Mouse (Mus musculus): ENCODE data around the gene Slc3a2. TPM values are rescaled to one million over a fixed set of nuclear protein-coding genes. Genes with fewer than 3 reads are reported as not detected.

The Slc3a2 gene
- polyA plus RNA-seq, 1 experiment from 2014 or later = 135 TPM

- DNase-seq (ENCODE audit: low spot score) (no peak), ATAC-seq (ENCODE audit: insufficient read depth, low FRiP score, low TSS enrichment) (no peak)
- 80% methylated on average over 10 of the region's 10 CpGs for WGBS
- Histone ChIP-seq H3K36me3 (ENCODE audit: control insufficient read depth, insufficient read depth, low read length) (0 out of 2 replicates have a peak, but pooled peaks cover 2% of the 10 kb centered on the region), H3K4me2 (ENCODE audit: low read depth) (no peak overlapping the region), H3K4me3 (ENCODE audit: low read depth, low read length) (no peak overlapping the region), H3K27ac (ENCODE audit: low read depth, low read length) (no peak overlapping the region), H3K27me3 (ENCODE audit: control insufficient read depth, insufficient read depth, low read length) (no peaks in the 10 kb centered on the region), H3K9ac (ENCODE audit: low read length) (no peak overlapping the region), H3K9me3 (ENCODE audit: control insufficient read depth, low read length) (no peaks in the 10 kb centered on the region), H3K4me1 (ENCODE audit: control insufficient read depth, insufficient read depth, low read length) (peaks cover 15% of the 10 kb centered on the region)
These were observed 8.3 kb downstream of the Slc3a2 start for GRCm38 (mm10) chr19:8714653-8715481.

GRCm38 (mm10) chr19:8713997-8714652, 9.0 kb downstream of the Slc3a2 start:
- H3K36me3 ChIP-seq (ENCODE audit: control insufficient read depth, insufficient read depth, low read length) = peaks cover 6% of the 10 kb centered on the region; the same call in 1 of the 2 replicates
- WGBS = 7% methylated on average over 13 of the region's 13 CpGs
- DNase-seq (ENCODE audit: low spot score) = no peak
- peak; percentile 33; the same call in 1 of the 2 replicates for ATAC-seq (ENCODE audit: insufficient read depth, low FRiP score, low TSS enrichment)
- peak overlapping the region; percentile 74 for H3K4me2 ChIP-seq (ENCODE audit: low read depth)
- peak overlapping the region; percentile 94 for H3K9ac ChIP-seq (ENCODE audit: low read length)
- H3K4me1 ChIP-seq (ENCODE audit: control insufficient read depth, insufficient read depth, low read length) = peaks cover 15% of the 10 kb centered on the region
- H3K9me3 ChIP-seq (ENCODE audit: control insufficient read depth, low read length) = no peaks in the 10 kb centered on the region
- peak overlapping the region; percentile 88; the same call in 1 of the 2 replicates for H3K27ac ChIP-seq (ENCODE audit: low read depth, low read length)
- peak overlapping the region; percentile 91 for H3K4me3 ChIP-seq (ENCODE audit: low read depth, low read length)
- H3K27me3 ChIP-seq (ENCODE audit: control insufficient read depth, insufficient read depth, low read length) = no peaks in the 10 kb centered on the region

GRCm38 (mm10) chr19:8713306-8713996, 9.7 kb downstream of the Slc3a2 start:
- Histone ChIP-seq H3K9ac (ENCODE audit: low read length) (peak overlapping the region; percentile 94), H3K4me1 (ENCODE audit: control insufficient read depth, insufficient read depth, low read length) (peaks cover 15% of the 10 kb centered on the region), H3K4me2 (ENCODE audit: low read depth) (peak overlapping the region; percentile 74), H3K27me3 (ENCODE audit: control insufficient read depth, insufficient read depth, low read length) (no peaks in the 10 kb centered on the region), H3K9me3 (ENCODE audit: control insufficient read depth, low read length) (no peaks in the 10 kb centered on the region), H3K36me3 (ENCODE audit: control insufficient read depth, insufficient read depth, low read length) (peaks cover 10% of the 10 kb centered on the region), H3K27ac (ENCODE audit: low read depth, low read length) (peak overlapping the region; percentile 88), H3K4me3 (ENCODE audit: low read depth, low read length) (peak overlapping the region; percentile 91)
- peak; percentile 92 for DNase-seq (ENCODE audit: low spot score)
- ATAC-seq (ENCODE audit: insufficient read depth, low FRiP score, low TSS enrichment) = peak; percentile 93
- WGBS = under 1% methylated on average over 44 of the region's 51 CpGs

- peak overlapping the region; percentile 74 for H3K4me2 ChIP-seq (ENCODE audit: low read depth)
- WGBS = under 1% methylated on average over 13 of the region's 13 CpGs
- peak overlapping the region; percentile 94 for H3K9ac ChIP-seq (ENCODE audit: low read length)
- peaks cover 16% of the 10 kb centered on the region for H3K36me3 ChIP-seq (ENCODE audit: control insufficient read depth, insufficient read depth, low read length)
- H3K4me3 ChIP-seq (ENCODE audit: low read depth, low read length) = peak overlapping the region; percentile 91
- peak overlapping the region; percentile 88 for H3K27ac ChIP-seq (ENCODE audit: low read depth, low read length)
- DNase-seq (ENCODE audit: low spot score) = peak; percentile 90
- no peaks in the 10 kb centered on the region for H3K27me3 ChIP-seq (ENCODE audit: control insufficient read depth, insufficient read depth, low read length)
- peak; percentile 80 for ATAC-seq (ENCODE audit: insufficient read depth, low FRiP score, low TSS enrichment)
- no peaks in the 10 kb centered on the region for H3K9me3 ChIP-seq (ENCODE audit: control insufficient read depth, low read length)
- peaks cover 15% of the 10 kb centered on the region for H3K4me1 ChIP-seq (ENCODE audit: control insufficient read depth, insufficient read depth, low read length)
These were observed 10.3 kb downstream of the Slc3a2 start for GRCm38 (mm10) chr19:8712870-8713305.

GRCm38 (mm10) chr19:8711949-8712869, 11.0 kb downstream of the Slc3a2 start:
- Histone ChIP-seq H3K9ac (ENCODE audit: low read length) (peak overlapping the region; percentile 94), H3K4me3 (ENCODE audit: low read depth, low read length) (peak overlapping the region; percentile 91), H3K4me2 (ENCODE audit: low read depth) (peak overlapping the region; percentile 74), H3K27me3 (ENCODE audit: control insufficient read depth, insufficient read depth, low read length) (no peaks in the 10 kb centered on the region), H3K4me1 (ENCODE audit: control insufficient read depth, insufficient read depth, low read length) (peaks cover 15% of the 10 kb centered on the region), H3K27ac (ENCODE audit: low read depth, low read length) (peak overlapping the region; percentile 88), H3K9me3 (ENCODE audit: control insufficient read depth, low read length) (no peaks in the 10 kb centered on the region), H3K36me3 (ENCODE audit: control insufficient read depth, insufficient read depth, low read length) (peaks cover 20% of the 10 kb centered on the region)
- ATAC-seq (ENCODE audit: insufficient read depth, low FRiP score, low TSS enrichment) (no peak), DNase-seq (ENCODE audit: low spot score) (no peak)
- WGBS = 63% methylated on average over 10 of the region's 10 CpGs

- H3K4me1 ChIP-seq (ENCODE audit: control insufficient read depth, insufficient read depth, low read length) = peaks cover 15% of the 10 kb centered on the region
- H3K4me2 ChIP-seq (ENCODE audit: low read depth) = peak overlapping the region; percentile 74
- no peak for ATAC-seq (ENCODE audit: insufficient read depth, low FRiP score, low TSS enrichment)
- WGBS = 81% methylated on average over 4 of the region's 4 CpGs
- H3K36me3 ChIP-seq (ENCODE audit: control insufficient read depth, insufficient read depth, low read length) = peaks cover 20% of the 10 kb centered on the region
- peak overlapping the region; percentile 91; the same call in 1 of the 2 replicates for H3K4me3 ChIP-seq (ENCODE audit: low read depth, low read length)
- H3K27me3 ChIP-seq (ENCODE audit: control insufficient read depth, insufficient read depth, low read length) = no peaks in the 10 kb centered on the region
- DNase-seq (ENCODE audit: low spot score) = no peak
- no peaks in the 10 kb centered on the region for H3K9me3 ChIP-seq (ENCODE audit: control insufficient read depth, low read length)
- H3K27ac ChIP-seq (ENCODE audit: low read depth, low read length) = no peak overlapping the region
- H3K9ac ChIP-seq (ENCODE audit: low read length) = 0 out of 2 replicates have a peak overlapping the region, but pooled peaks have one; percentile 94
These were observed 11.7 kb downstream of the Slc3a2 start for GRCm38 (mm10) chr19:8711506-8711905.

GRCm38 (mm10) chr19:8710057-8710456, 13.1 kb downstream of the Slc3a2 start:
- no peaks in the 10 kb centered on the region for H3K9me3 ChIP-seq (ENCODE audit: control insufficient read depth, low read length)
- ATAC-seq (ENCODE audit: insufficient read depth, low FRiP score, low TSS enrichment) (no peak), DNase-seq (ENCODE audit: low spot score) (no peak)
- H3K27me3 ChIP-seq (ENCODE audit: control insufficient read depth, insufficient read depth, low read length) = no peaks in the 10 kb centered on the region
- H3K4me1 ChIP-seq (ENCODE audit: control insufficient read depth, insufficient read depth, low read length) = peaks cover 15% of the 10 kb centered on the region
- H3K4me3 ChIP-seq (ENCODE audit: low read depth, low read length) = no peak overlapping the region
- H3K4me2 ChIP-seq (ENCODE audit: low read depth) = no peak overlapping the region
- H3K27ac ChIP-seq (ENCODE audit: low read depth, low read length) = no peak overlapping the region
- 95% methylated on average over 2 of the region's 2 CpGs for WGBS
- peaks cover 20% of the 10 kb centered on the region for H3K36me3 ChIP-seq (ENCODE audit: control insufficient read depth, insufficient read depth, low read length)
- no peak overlapping the region for H3K9ac ChIP-seq (ENCODE audit: low read length)

GRCm38 (mm10) chr19:8708954-8709353, 14.2 kb downstream of the Slc3a2 start:
- Histone ChIP-seq H3K4me3 (ENCODE audit: low read depth, low read length) (no peak overlapping the region), H3K4me1 (ENCODE audit: control insufficient read depth, insufficient read depth, low read length) (peaks cover 11% of the 10 kb centered on the region), H3K27me3 (ENCODE audit: control insufficient read depth, insufficient read depth, low read length) (no peaks in the 10 kb centered on the region), H3K4me2 (ENCODE audit: low read depth) (no peak overlapping the region), H3K9ac (ENCODE audit: low read length) (no peak overlapping the region), H3K9me3 (ENCODE audit: control insufficient read depth, low read length) (no peaks in the 10 kb centered on the region), H3K36me3 (ENCODE audit: control insufficient read depth, insufficient read depth, low read length) (peaks cover 20% of the 10 kb centered on the region), H3K27ac (ENCODE audit: low read depth, low read length) (no peak overlapping the region)
- WGBS = 93% methylated on average over 8 of the region's 8 CpGs
- ATAC-seq (ENCODE audit: insufficient read depth, low FRiP score, low TSS enrichment) (no peak), DNase-seq (ENCODE audit: low spot score) (no peak)
